Mouse (Mus musculus): ENCODE data around the gene Opcml.

DNA sequence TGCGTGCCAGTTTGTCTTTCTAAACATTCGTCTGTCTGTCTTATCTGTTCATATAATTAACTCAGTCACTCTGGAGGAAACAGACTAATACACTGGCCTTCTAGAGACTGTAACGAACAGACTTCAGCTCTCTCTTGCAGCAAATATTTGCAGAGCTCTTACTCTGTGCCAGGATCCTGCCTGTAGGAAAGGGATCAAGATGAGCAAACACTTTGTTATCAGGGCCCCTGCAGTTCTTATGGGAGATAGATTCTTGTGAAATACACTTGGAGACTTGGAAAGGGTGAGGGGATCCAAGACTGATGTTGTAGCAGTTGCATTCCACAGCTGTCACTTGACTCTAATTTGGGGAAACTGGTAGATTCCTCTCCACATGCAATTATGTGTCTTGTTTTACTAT, 604.6 kb downstream of the Opcml start:
- TF ChIP-seq CTCF (IDR thresholded peaks at IDR 0.05) = no peak
- no peak for TF ChIP-seq POLR2A (IDR thresholded peaks at IDR 0.05; ENCODE audit: insufficient read depth, low read depth, low read length)
- TF ChIP-seq EP300 (IDR thresholded peaks at IDR 0.05; ENCODE audit: insufficient read depth, low read depth, low read length) = no peak
